Mouse (Mus musculus) layer of hippocampus, postnatal 36 days (tissue): ENCODE results near the gene Olfr889. TPM values are rescaled to one million over a fixed set of nuclear protein-coding genes. Genes with fewer than 3 reads are reported as not detected.
"Not testable (repeated sequence)": the region's sequence is repeated elsewhere in the genome, so short reads cannot be mapped to it uniquely, and the experiment has no call there.

Experiments used
- DNase-seq, 2 experiments: peaks; one replicate each; pipeline ENCODE4 v3.0.0; 2022
- total RNA-seq, 2 experiments: library from RNA; stranded (reverse); gene quantifications; 2 replicates each; pipeline ENCODE4 v1.2.3; 2021

Gene Olfr889
- total RNA-seq: not detected

GRCm38 (mm10) chr9:38114898-38115297 is at the start of gene Olfr889:
TSS of gene Olfr889 (plus strand) at chr9:38115198.
- DNase-seq: no peak

GRCm38 (mm10) chr9:38083772-38084171 is 31.2 kb upstream of the Olfr889 start, which contains the start of gene Olfr887:
TSS of gene Olfr887 (plus strand) at chr9:38084072.
- DNase-seq: no peak

DNA sequence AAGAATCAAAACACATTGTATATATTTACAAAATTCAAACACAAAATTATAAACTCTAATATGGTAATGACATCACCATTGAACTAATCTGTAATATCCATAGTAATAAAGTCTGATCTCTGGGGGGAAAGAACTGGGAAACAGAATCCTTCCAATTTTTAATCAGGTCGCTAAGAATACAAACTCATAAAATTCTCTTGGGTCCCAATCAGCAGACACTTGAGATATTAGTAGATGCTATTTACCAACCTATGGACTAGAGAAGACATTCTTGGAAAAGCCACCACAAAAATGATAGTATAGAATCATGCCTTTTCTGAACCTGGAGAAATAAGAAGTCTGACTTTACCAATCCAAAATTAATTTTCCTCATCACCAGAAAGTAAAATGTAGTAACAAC is 7.2 kb upstream of the Olfr889 start, which contains the start of gene Olfr888:
TSS of gene Olfr888 (plus strand) at position 301 of the 400 bp plus-strand sequence.
- no peak for DNase-seq

DNA sequence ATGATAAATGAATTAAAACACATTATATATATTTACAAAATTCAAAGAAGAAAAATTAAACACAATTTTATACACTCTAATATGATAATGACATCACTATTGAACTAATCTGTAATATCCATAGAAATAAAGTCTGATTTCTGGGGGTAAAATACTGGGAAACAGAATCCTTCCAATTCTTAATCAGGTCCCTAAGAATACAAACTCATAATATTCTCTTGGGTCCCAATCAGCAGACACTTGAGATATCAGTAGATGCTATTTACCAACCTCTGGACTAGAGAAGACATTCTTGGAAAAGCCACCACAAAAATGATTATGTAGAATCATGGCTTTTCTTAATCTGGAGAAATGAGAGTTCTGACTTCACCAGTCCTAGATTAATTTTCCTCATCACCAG is 27.2 kb downstream of the Olfr889 start, which contains the start of gene Olfr890:
TSS of gene Olfr890 (plus strand) at position 301 of the 400 bp plus-strand sequence.
- DNase-seq: no peak

- DNase-seq: not testable (repeated sequence)
Observed at GRCm38 (mm10) chr9:38168341-38168740, 53.3 kb downstream of the Olfr889 start.

Other genes with a start within 250 kb of the Olfr889 start
- gene Olfr145, start 218.5 kb upstream of the Olfr889 start, total RNA-seq: not detected
- gene Olfr878, start 197.4 kb upstream of the Olfr889 start, total RNA-seq: not detected
- gene Olfr881, start 123.4 kb upstream of the Olfr889 start, total RNA-seq: not detected
- gene Olfr883, start 89.4 kb upstream of the Olfr889 start, total RNA-seq: not detected
- gene Olfr884, start 68.6 kb upstream of the Olfr889 start, total RNA-seq: not detected
- gene Olfr885, start 53.9 kb upstream of the Olfr889 start, total RNA-seq: not detected
- not detected for gene Olfr887, start 31.1 kb upstream of the Olfr889 start, total RNA-seq
- gene Olfr888, start 7.1 kb upstream of the Olfr889 start, total RNA-seq: not detected
- gene Olfr890, start 27.3 kb downstream of the Olfr889 start, total RNA-seq: not detected
- gene Olfr891, start 65.6 kb downstream of the Olfr889 start, total RNA-seq: not detected
- not detected for gene Olfr893, start 93.2 kb downstream of the Olfr889 start, total RNA-seq
- gene Olfr894, start 102.9 kb downstream of the Olfr889 start, total RNA-seq: not detected
- gene Olfr143, start 137.6 kb downstream of the Olfr889 start, total RNA-seq: not detected
- gene Olfr895, start 152.7 kb downstream of the Olfr889 start, total RNA-seq: not detected
- gene Olfr896-ps1, start 175.9 kb downstream of the Olfr889 start, total RNA-seq: not detected
- not detected for gene Olfr25, start 213.9 kb downstream of the Olfr889 start, total RNA-seq
- gene Olfr898, start 233.2 kb downstream of the Olfr889 start, total RNA-seq: not detected